Mouse (Mus musculus): ENCODE data around the gene Cdh4. TPM values are rescaled to one million over a fixed set of nuclear protein-coding genes. Genes with fewer than 3 reads are reported as not detected.
A peak's percentile ranks its signal among the peaks of the same experiment; 100 is the strongest.

Cdh4 gene
- total RNA-seq, 2 experiments from 2014 or later: 12.5 to 16.1 TPM

- peak; percentile 77 to 90 for DNase-seq (ENCODE audit: low spot score in 2 of 2)
Measured at GRCm38 (mm10) chr2:179537390-179537789, 95.2 kb downstream of the Cdh4 start.

GRCm38 (mm10) chr2:179537800-179538450 is 95.7 kb downstream of the Cdh4 start:
- peak in 1 of 2 experiments; percentile 16 for DNase-seq (ENCODE audit: low spot score in 2 of 2)

GRCm38 (mm10) chr2:179538535-179538934 is 96.3 kb downstream of the Cdh4 start:
- no peak for DNase-seq (ENCODE audit: low spot score in 2 of 2)

GRCm38 (mm10) chr2:179539532-179540245 is 97.5 kb downstream of the Cdh4 start:
- no peak for DNase-seq (ENCODE audit: low spot score in 2 of 2)

GRCm38 (mm10) chr2:179541096-179541495 is 98.9 kb downstream of the Cdh4 start:
- DNase-seq (ENCODE audit: low spot score in 2 of 2): no peak

GRCm38 (mm10) chr2:179547627-179548026 is 105.4 kb downstream of the Cdh4 start:
- DNase-seq (ENCODE audit: low spot score in 2 of 2): no peak

- DNase-seq (ENCODE audit: low spot score in 2 of 2): peak in 1 of 2 experiments; percentile 22
Measured at GRCm38 (mm10) chr2:179555928-179556327, 113.7 kb downstream of the Cdh4 start.

- DNase-seq (ENCODE audit: low spot score in 2 of 2): no peak
Measured at GRCm38 (mm10) chr2:179562350-179562749, 120.1 kb downstream of the Cdh4 start.

- DNase-seq (ENCODE audit: low spot score in 2 of 2): no peak
Measured at GRCm38 (mm10) chr2:179565611-179566010, 123.4 kb downstream of the Cdh4 start.

- no peak for DNase-seq (ENCODE audit: low spot score in 2 of 2)
Measured at GRCm38 (mm10) chr2:179567886-179568285, 125.7 kb downstream of the Cdh4 start.

- DNase-seq (ENCODE audit: low spot score in 2 of 2): no peak
Measured at GRCm38 (mm10) chr2:179569171-179569570, 126.9 kb downstream of the Cdh4 start.

GRCm38 (mm10) chr2:179571175-179571769 is 129.0 kb downstream of the Cdh4 start:
- no peak for DNase-seq (ENCODE audit: low spot score in 2 of 2)

GRCm38 (mm10) chr2:179573331-179573730 is 131.1 kb downstream of the Cdh4 start:
- no peak for DNase-seq (ENCODE audit: low spot score in 2 of 2)

- DNase-seq (ENCODE audit: low spot score in 2 of 2): no peak
Measured at GRCm38 (mm10) chr2:179573786-179574185, 131.6 kb downstream of the Cdh4 start.

- no peak for DNase-seq (ENCODE audit: low spot score in 2 of 2)
Measured at GRCm38 (mm10) chr2:179575585-179575984, 133.4 kb downstream of the Cdh4 start.

GRCm38 (mm10) chr2:179576221-179576620 is 134.0 kb downstream of the Cdh4 start:
- no peak for DNase-seq (ENCODE audit: low spot score in 2 of 2)

GRCm38 (mm10) chr2:179578329-179578728 is 136.1 kb downstream of the Cdh4 start:
- no peak for DNase-seq (ENCODE audit: low spot score in 2 of 2)

- DNase-seq (ENCODE audit: low spot score in 2 of 2): no peak
Measured at GRCm38 (mm10) chr2:179578842-179579241, 136.6 kb downstream of the Cdh4 start.

- DNase-seq (ENCODE audit: low spot score in 2 of 2): no peak
Measured at GRCm38 (mm10) chr2:179580415-179580814, 138.2 kb downstream of the Cdh4 start.

- no peak for DNase-seq (ENCODE audit: low spot score in 2 of 2)
Measured at GRCm38 (mm10) chr2:179581058-179581457, 138.8 kb downstream of the Cdh4 start.

- no peak for DNase-seq (ENCODE audit: low spot score in 2 of 2)
Measured at GRCm38 (mm10) chr2:179582966-179583365, 140.7 kb downstream of the Cdh4 start.

- no peak for DNase-seq (ENCODE audit: low spot score in 2 of 2)
Measured at GRCm38 (mm10) chr2:179584672-179585071, 142.4 kb downstream of the Cdh4 start.

All from layer of hippocampus, postnatal 14 days (tissue).